Mouse (Mus musculus) ES-E14 (cell line): ENCODE results near the gene Csnk1e. TPM values are rescaled to one million over a fixed set of nuclear protein-coding genes. Genes with fewer than 3 reads are reported as not detected.

Experiments used
- DNase-seq: peaks from one replicate; pipeline ENCODE4 v3.0.0-alpha.2; 2013; ENCODE audit warnings: low read depth, low spot score
- H3K27ac ChIP-seq: 2 replicates; pipeline ENCODE4 v1.5.1; 2012; ENCODE audit warnings: low read depth, mild to moderate bottlenecking, low read length, moderate library complexity, mixed read lengths; ENCODE audit not compliant: poor library complexity, insufficient read depth, severe bottlenecking
- H3K36me3 ChIP-seq: 2 replicates; pipeline ENCODE4 v1.6.1; 2012; ENCODE audit warnings: mild to moderate bottlenecking, low read length, moderate library complexity, mixed read lengths; ENCODE audit not compliant: control insufficient read depth, poor library complexity, insufficient read depth, severe bottlenecking
- H3K4me1 ChIP-seq, 2 experiments: fragments of 150-350 bp in 1 of 2; sonication (generic) in 1 of 2; 2 replicates each; pipeline ENCODE4 v1.6.1; 2012; ENCODE audit warnings: low read length in 2 of 2, mild to moderate bottlenecking in 1 of 2, mixed read lengths in 1 of 2; ENCODE audit not compliant: control insufficient read depth in 2 of 2, insufficient read depth in 2 of 2, poor library complexity in 1 of 2
- H3K4me3 ChIP-seq, 2 experiments: fragments of 150-350 bp in 1 of 2; sonication (generic) in 1 of 2; 2 replicates each; pipeline ENCODE4 v1.5.1; 2012; ENCODE audit warnings: low read length in 2 of 2, low read depth in 1 of 2, mild to moderate bottlenecking in 1 of 2, mixed read lengths in 1 of 2; ENCODE audit not compliant: insufficient read depth in 1 of 2, poor library complexity in 1 of 2, severe bottlenecking in 1 of 2
- H3K9ac ChIP-seq: 2 replicates; pipeline ENCODE4 v1.6.1; 2012; ENCODE audit warnings: low read depth, mild to moderate bottlenecking, low read length, mixed read lengths; ENCODE audit not compliant: poor library complexity, insufficient read depth, severe bottlenecking
- H3K9me3 ChIP-seq: fragments of 150-350 bp; sonication (generic); 2 replicates; pipeline ENCODE4 v1.6.1; 2012; ENCODE audit warnings: low read depth, mild to moderate bottlenecking, low read length; ENCODE audit not compliant: control insufficient read depth, insufficient read depth
- CHD2 ChIP-seq: IDR thresholded peaks from 2 replicates; pipeline ENCODE4 v1.6.1; 2014; ENCODE audit warnings: mild to moderate bottlenecking, low read depth, low read length, inconsistent platforms
- HCFC1 ChIP-seq: IDR thresholded peaks from 2 replicates; pipeline ENCODE4 v1.6.1; 2012; ENCODE audit warnings: low read length, inconsistent platforms, borderline replicate concordance; ENCODE audit not compliant: insufficient read depth
- MAFK ChIP-seq: IDR thresholded peaks from 2 replicates; pipeline ENCODE4 v1.6.1; 2014; ENCODE audit warnings: mild to moderate bottlenecking, low read depth, low read length, inconsistent platforms; ENCODE audit not compliant: insufficient read depth
- ZC3H11A ChIP-seq: IDR thresholded peaks from 2 replicates; pipeline ENCODE4 v1.6.1; 2012; ENCODE audit warnings: low read depth, mild to moderate bottlenecking, inconsistent platforms, low read length, borderline replicate concordance
- ZNF384 ChIP-seq: IDR thresholded peaks from 2 replicates; pipeline ENCODE4 v1.6.1; 2012; ENCODE audit warnings: low read depth, low read length, inconsistent platforms
- in situ Hi-C, 2 experiments: fragments of 600-800 bp; cut with MboI; formaldehyde crosslinking; loops; one replicate each; pipeline ENCODE4 v1.15.1; 2025; ENCODE audit warnings: low sequenced_read_pairs in 2 of 2, inconsistent platforms in 1 of 2; ENCODE audit not compliant: unreplicated experiment in 2 of 2
- total RNA-seq: library from RNA; depleted of rRNA; stranded (reverse); fragments of 300-350 nt; gene quantifications from 2 replicates; pipeline ENCODE4 v1.2.3, GENCODE M21; 2012

Csnk1e gene
- total RNA-seq, 1 experiment = 82.0 TPM

GRCm38 (mm10) chr15:79394842-79395241 is 60.5 kb downstream of the Csnk1e start:
- in situ Hi-C loops = no loop called here

DNA sequence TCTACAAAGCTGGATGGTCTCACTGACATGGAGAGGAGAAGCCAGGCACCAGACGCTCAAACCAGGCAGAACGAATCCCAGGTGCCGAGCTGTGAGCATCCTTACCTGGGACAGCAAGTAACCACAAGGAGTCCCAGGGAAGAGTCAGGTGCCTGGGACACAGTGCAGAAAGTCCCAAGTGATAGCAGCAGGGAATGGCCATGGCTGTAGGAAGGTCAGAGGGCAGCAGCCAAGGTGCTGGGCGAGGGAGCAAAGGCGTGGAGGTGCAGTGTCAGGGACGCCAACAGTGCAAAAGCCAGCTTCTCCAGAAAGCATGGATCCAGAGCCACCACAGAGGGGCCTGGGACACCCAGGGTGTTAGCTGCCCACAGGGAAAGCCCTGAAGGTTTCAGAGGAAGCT is 62.3 kb downstream of the Csnk1e start:
- Histone ChIP-seq H3K4me1 (peaks cover 6 to 30% of the 10 kb centered on the region in 2 experiments; a peak in 3 of 4 replicates), H3K4me3 (no peak overlapping the region), H3K36me3 (no peaks in the 10 kb centered on the region; the same call in 1 of the 2 replicates), H3K9me3 (no peaks in the 10 kb centered on the region), H3K9ac (no peak overlapping the region), H3K27ac (no peak overlapping the region)
- in situ Hi-C loops = no loop called here
- no peak for DNase-seq
- TF ChIP-seq ZC3H11A (no peak), CHD2 (no peak), MAFK (no peak), ZNF384 (no peak), HCFC1 (no peak)

More at GRCm38 (mm10) chr15:79394842-79395241, 60.5 kb downstream of the Csnk1e start:
- Histone ChIP-seq H3K9ac (no peak overlapping the region), H3K4me1 (peaks cover 9 to 35% of the 10 kb centered on the region in 2 experiments), H3K9me3 (no peaks in the 10 kb centered on the region), H3K36me3 (no peaks in the 10 kb centered on the region; the same call in 1 of the 2 replicates), H3K27ac (no peak overlapping the region), H3K4me3 (no peak overlapping the region)
- no peak for DNase-seq
- TF ChIP-seq ZC3H11A (no peak), HCFC1 (no peak), MAFK (no peak), CHD2 (no peak), ZNF384 (no peak)

- no peak for DNase-seq
- peaks cover 6 to 30% of the 10 kb centered on the region in 2 experiments; a peak in 3 of 4 replicates for H3K4me1 ChIP-seq
- H3K27ac ChIP-seq = no peak overlapping the region
- no peaks in the 10 kb centered on the region; the same call in 1 of the 2 replicates for H3K36me3 ChIP-seq
- TF ChIP-seq MAFK = no peak
- no peak for TF ChIP-seq ZNF384
- no peak for TF ChIP-seq ZC3H11A
- no peak for TF ChIP-seq CHD2
- TF ChIP-seq HCFC1 = no peak
- no peak overlapping the region for H3K4me3 ChIP-seq
- H3K9me3 ChIP-seq = no peaks in the 10 kb centered on the region
- H3K9ac ChIP-seq = no peak overlapping the region
- in situ Hi-C loops = no loop called here
Observed at GRCm38 (mm10) chr15:79392527-79392926, 62.8 kb downstream of the Csnk1e start.

- in situ Hi-C loops = no loop called here
- Histone ChIP-seq H3K36me3 (no peaks in the 10 kb centered on the region; the same call in 1 of the 2 replicates), H3K9ac (no peak overlapping the region), H3K4me3 (no peak overlapping the region), H3K27ac (no peak overlapping the region), H3K4me1 (peaks cover 0 to 28% of the 10 kb centered on the region in 2 experiments; a peak in 3 of 4 replicates), H3K9me3 (no peaks in the 10 kb centered on the region)
- no peak for TF ChIP-seq CHD2
- TF ChIP-seq ZC3H11A = no peak
- TF ChIP-seq HCFC1 = no peak
- no peak for TF ChIP-seq ZNF384
- no peak for TF ChIP-seq MAFK
- no peak for DNase-seq
Observed at GRCm38 (mm10) chr15:79391447-79392093, 63.8 kb downstream of the Csnk1e start.
